Mouse (Mus musculus) myocyte (in vitro differentiated cells): ENCODE results near the gene Cldnd1.

Experiments
- MAX ChIP-seq: IDR thresholded peaks from one replicate; pipeline ENCODE4 v1.6.1; 2011; ENCODE audit warnings: low read depth, mild to moderate bottlenecking, control low read depth
- POLR2A ChIP-seq: IDR thresholded peaks from one replicate; pipeline ENCODE4 v1.6.1; 2011; ENCODE audit warnings: low read depth, mild to moderate bottlenecking, control low read depth, moderate library complexity; ENCODE audit not compliant: insufficient read length
- USF1 ChIP-seq: IDR thresholded peaks from one replicate; pipeline ENCODE4 v1.6.1; 2011; ENCODE audit warnings: low read depth, mild to moderate bottlenecking, control low read depth, moderate library complexity

GRCm38 (mm10) chr16:58682870-58683269, 44.8 kb upstream of the Cldnd1 start:
- no peak for TF ChIP-seq USF1
- no peak for TF ChIP-seq MAX
- TF ChIP-seq POLR2A: no peak
